Mouse (Mus musculus) heart, embryonic 11.5 days (tissue): ENCODE measurements around the gene Ccdc88c. TPM values are rescaled to one million over a fixed set of nuclear protein-coding genes. Genes with fewer than 3 reads are reported as not detected.
A peak's percentile ranks its signal among the peaks of the same experiment; 100 is the strongest.

Source experiments
- ATAC-seq: fragments of 200-750 bp; cut with Nextera tagmentation; replicated peaks from 2 replicates; pipeline ENCODE4 v1.8.0; 2017; ENCODE audit warnings: moderate library complexity; ENCODE audit not compliant: insufficient number of reproducible peaks, low FRiP score, low TSS enrichment
- H3K27ac ChIP-seq: fragments of 300-500 bp; sonication (generic); 2 replicates; pipeline ENCODE4 v1.5.1; 2014; ENCODE audit warnings: mild to moderate bottlenecking, low read depth, low read length
- H3K27me3 ChIP-seq: fragments of 300-500 bp; sonication (generic); 2 replicates; pipeline ENCODE4 v1.6.1; 2014; ENCODE audit warnings: mild to moderate bottlenecking, low read length, mixed read lengths; ENCODE audit not compliant: control insufficient read depth, insufficient read depth
- H3K36me3 ChIP-seq: fragments of 300-500 bp; sonication (generic); 2 replicates; pipeline ENCODE4 v1.6.1; 2014; ENCODE audit warnings: mild to moderate bottlenecking, low read length, moderate library complexity, mixed read lengths; ENCODE audit not compliant: control insufficient read depth, insufficient read depth
- H3K4me1 ChIP-seq: fragments of 300-500 bp; sonication (generic); 2 replicates; pipeline ENCODE4 v1.6.1; 2014; ENCODE audit warnings: low read length; ENCODE audit not compliant: control insufficient read depth, insufficient read depth
- H3K4me2 ChIP-seq: fragments of 300-500 bp; sonication (generic); 2 replicates; pipeline ENCODE4 v1.6.1; 2014; ENCODE audit warnings: mild to moderate bottlenecking, moderate library complexity
- H3K4me3 ChIP-seq: fragments of 300-500 bp; sonication (generic); 2 replicates; pipeline ENCODE4 v1.5.1; 2014; ENCODE audit warnings: low read depth, low read length
- H3K9ac ChIP-seq: fragments of 300-500 bp; sonication (generic); 2 replicates; pipeline ENCODE4 v1.6.1; 2014; ENCODE audit warnings: mild to moderate bottlenecking, low read depth, low read length, moderate library complexity
- H3K9me3 ChIP-seq: fragments of 300-500 bp; sonication (generic); replicated peaks from 2 replicates; pipeline ENCODE4 v1.6.1; 2016; ENCODE audit warnings: low read length; ENCODE audit not compliant: control insufficient read depth
- WGBS: fragments of 180-500 bp; shearing (Covaris S2); extraction: QIAGEN DNeasy Blood & Tissue Kit; methylation state at CpG from one replicate; pipeline ENCODE4 v1.1.7; 2014; ENCODE audit not compliant: insufficient replicate concordance; 5-methylcytosine and 5-hydroxymethylcytosine counted together
- polyA plus RNA-seq: library from polyadenylated mRNA; unstranded; fragments of >200 nt; fragmentation: Nextera tagmentation; extraction: Ambion mirVana; gene quantifications from 2 replicates; pipeline ENCODE4 v1.2.1, GENCODE M21; 2014

Gene Ccdc88c
- polyA plus RNA-seq, 1 experiment from 2014 or later: 3.1 TPM

- no peaks in the 10 kb centered on the region for H3K36me3 ChIP-seq
- no peak overlapping the region for H3K9ac ChIP-seq
- H3K4me3 ChIP-seq: no peak overlapping the region
- WGBS: 28% methylated on average over 10 of the region's 10 CpGs
- no peak overlapping the region for H3K4me2 ChIP-seq
- no peak overlapping the region for H3K27ac ChIP-seq
- no peaks in the 10 kb centered on the region for H3K9me3 ChIP-seq
- H3K4me1 ChIP-seq: peaks cover 22% of the 10 kb centered on the region
- ATAC-seq: no peak
- peaks cover 25% of the 10 kb centered on the region for H3K27me3 ChIP-seq
Measured at GRCm38 (mm10) chr12:101007968-101008481, 20.8 kb downstream of the Ccdc88c start.

- no peak for ATAC-seq
- 49% methylated on average over 9 of the region's 9 CpGs for WGBS
- Histone ChIP-seq H3K4me3 (no peak overlapping the region), H3K4me2 (no peak overlapping the region), H3K9ac (no peak overlapping the region), H3K36me3 (no peaks in the 10 kb centered on the region), H3K4me1 (peaks cover 19% of the 10 kb centered on the region), H3K9me3 (no peaks in the 10 kb centered on the region), H3K27ac (no peak overlapping the region), H3K27me3 (peaks cover 28% of the 10 kb centered on the region)
Measured at GRCm38 (mm10) chr12:101007427-101007826, 21.4 kb downstream of the Ccdc88c start.

- no peak overlapping the region for H3K4me3 ChIP-seq
- peaks cover 12% of the 10 kb centered on the region for H3K4me1 ChIP-seq
- WGBS: 80% methylated on average over 12 of the region's 12 CpGs
- H3K9me3 ChIP-seq: no peaks in the 10 kb centered on the region
- no peak overlapping the region for H3K9ac ChIP-seq
- no peak for ATAC-seq
- no peak overlapping the region for H3K27ac ChIP-seq
- H3K27me3 ChIP-seq: peaks cover 36% of the 10 kb centered on the region
- H3K36me3 ChIP-seq: no peaks in the 10 kb centered on the region
- no peak overlapping the region for H3K4me2 ChIP-seq
Measured at GRCm38 (mm10) chr12:101005665-101006420, 23.0 kb downstream of the Ccdc88c start.

GRCm38 (mm10) chr12:101004982-101005381, 23.9 kb downstream of the Ccdc88c start:
- WGBS: 97% methylated on average over 5 of the region's 5 CpGs
- Histone ChIP-seq H3K4me1 (peaks cover 11% of the 10 kb centered on the region), H3K9ac (no peak overlapping the region), H3K4me3 (no peak overlapping the region), H3K4me2 (no peak overlapping the region), H3K9me3 (no peaks in the 10 kb centered on the region), H3K27me3 (peaks cover 39% of the 10 kb centered on the region), H3K27ac (no peak overlapping the region), H3K36me3 (no peaks in the 10 kb centered on the region)
- ATAC-seq: no peak

GRCm38 (mm10) chr12:101002801-101003513, 25.9 kb downstream of the Ccdc88c start:
- no peaks in the 10 kb centered on the region for H3K36me3 ChIP-seq
- H3K27ac ChIP-seq: no peak overlapping the region
- H3K9ac ChIP-seq: no peak overlapping the region
- H3K27me3 ChIP-seq: peaks cover 39% of the 10 kb centered on the region
- H3K4me1 ChIP-seq: peaks cover 18% of the 10 kb centered on the region
- no peak overlapping the region for H3K4me3 ChIP-seq
- WGBS: 61% methylated on average over 4 of the region's 4 CpGs
- no peak for ATAC-seq
- H3K9me3 ChIP-seq: no peaks in the 10 kb centered on the region
- H3K4me2 ChIP-seq: no peak overlapping the region

- no peak overlapping the region for H3K9ac ChIP-seq
- peaks cover 20% of the 10 kb centered on the region for H3K4me1 ChIP-seq
- 28% methylated on average over 7 of the region's 7 CpGs for WGBS
- no peak overlapping the region for H3K4me2 ChIP-seq
- H3K9me3 ChIP-seq: no peaks in the 10 kb centered on the region
- no peak overlapping the region for H3K4me3 ChIP-seq
- H3K36me3 ChIP-seq: no peaks in the 10 kb centered on the region
- H3K27ac ChIP-seq: no peak overlapping the region
- peaks cover 42% of the 10 kb centered on the region for H3K27me3 ChIP-seq
- no peak for ATAC-seq
Measured at GRCm38 (mm10) chr12:100999061-100999954, 29.5 kb downstream of the Ccdc88c start.

GRCm38 (mm10) chr12:100998564-100998962, 30.3 kb downstream of the Ccdc88c start:
- H3K9ac ChIP-seq: no peak overlapping the region
- no peak overlapping the region for H3K4me2 ChIP-seq
- no peaks in the 10 kb centered on the region for H3K9me3 ChIP-seq
- H3K27me3 ChIP-seq: peaks cover 36% of the 10 kb centered on the region
- H3K36me3 ChIP-seq: no peaks in the 10 kb centered on the region
- H3K4me1 ChIP-seq: peaks cover 20% of the 10 kb centered on the region
- H3K4me3 ChIP-seq: no peak overlapping the region
- 32% methylated on average over 8 of the region's 8 CpGs for WGBS
- ATAC-seq: no peak
- H3K27ac ChIP-seq: no peak overlapping the region

GRCm38 (mm10) chr12:100997830-100998563, 30.9 kb downstream of the Ccdc88c start:
- Histone ChIP-seq H3K9ac (no peak overlapping the region), H3K4me3 (no peak overlapping the region), H3K9me3 (no peaks in the 10 kb centered on the region), H3K27ac (no peak overlapping the region), H3K27me3 (peaks cover 30% of the 10 kb centered on the region), H3K4me2 (no peak overlapping the region), H3K36me3 (no peaks in the 10 kb centered on the region), H3K4me1 (peaks cover 20% of the 10 kb centered on the region)
- ATAC-seq: peak; percentile 44; the same call in 1 of the 2 replicates
- WGBS: 18% methylated on average over 10 of the region's 10 CpGs
